Mouse (Mus musculus) megakaryocyte-erythroid progenitor cell, adult 5-6 weeks (primary cell): ENCODE measurements around the gene Tarbp2. TPM values are rescaled to one million over a fixed set of nuclear protein-coding genes. Genes with fewer than 3 reads are reported as not detected.

ENCODE experiments used
- ATAC-seq: replicated peaks from 2 replicates; pipeline ENCODE4 v1.8.0; 2016; ENCODE audit warnings: mild to moderate bottlenecking, inconsistent platforms; ENCODE audit not compliant: severe bottlenecking, poor library complexity, low FRiP score, low TSS enrichment
- total RNA-seq, 2 experiments: library from RNA; stranded (forward) in 1 of 2; stranded (reverse) in 1 of 2; fragments of 200-1000, 215-1000 nt in 1 of 2; fragments of >200 nt in 1 of 2; fragmentation: Nextera tagmentation in 1 of 2; gene quantifications; 2 replicates each; pipeline ENCODE4 v1.2.3; 2014 to 2017

Tarbp2 gene
- total RNA-seq, 2 experiments from 2014 or later, result 19.7 to 40.7 TPM

- no peak for ATAC-seq
These were observed 44.5 kb downstream of the Tarbp2 start for GRCm38 (mm10) chr15:102562491-102562890.

- no peak for ATAC-seq
These were observed 45.1 kb downstream of the Tarbp2 start for GRCm38 (mm10) chr15:102563061-102563460.

- no peak for ATAC-seq
These were observed 45.7 kb downstream of the Tarbp2 start for GRCm38 (mm10) chr15:102563681-102564080.

GRCm38 (mm10) chr15:102567849-102568248 lies 49.9 kb downstream of the Tarbp2 start:
- no peak for ATAC-seq

DNA sequence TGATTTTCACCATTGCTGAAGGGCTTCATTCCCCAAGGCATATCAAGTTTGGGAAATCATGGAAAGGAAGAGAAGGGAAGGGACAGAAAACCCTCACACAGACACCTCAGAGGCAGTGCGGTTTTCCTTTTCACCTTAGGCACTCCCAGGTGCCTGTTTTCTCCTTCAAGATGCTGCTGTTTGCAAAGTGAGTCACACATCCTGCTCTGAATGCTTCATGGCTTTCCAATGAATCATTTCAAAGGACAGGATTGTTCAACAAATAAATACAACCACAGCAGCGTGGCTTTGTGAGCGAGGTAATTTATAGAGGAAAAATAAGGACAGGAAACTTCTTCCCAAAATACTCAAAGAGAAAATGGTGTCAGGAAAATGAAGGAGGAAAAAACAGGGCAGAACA lies 54.1 kb downstream of the Tarbp2 start:
- no peak for ATAC-seq

Other genes starting within 250 kb of the Tarbp2 start
- not detected in 2 replicates for gene Gm9918, start 247.6 kb upstream of the Tarbp2 start, total RNA-seq (2014; fragmentation: Nextera tagmentation)
- gene Gm9918, start 247.6 kb upstream of the Tarbp2 start, total RNA-seq (2017), result not detected in 2 replicates
- 30.4 and 32.9 TPM in 2 replicates for gene Mfsd5, start 238.7 kb upstream of the Tarbp2 start, total RNA-seq (2014; fragmentation: Nextera tagmentation)
- gene Mfsd5, start 238.7 kb upstream of the Tarbp2 start, total RNA-seq (2017), result 14.2 and 19.5 TPM in 2 replicates
- gene Espl1, start 221.9 kb upstream of the Tarbp2 start, total RNA-seq (2014; fragmentation: Nextera tagmentation), result 54.5 and 68.3 TPM in 2 replicates
- gene Espl1, start 221.9 kb upstream of the Tarbp2 start, total RNA-seq (2017), result 16.6 and 40.6 TPM in 2 replicates
- gene Pfdn5, start 192.1 kb upstream of the Tarbp2 start, total RNA-seq (2014; fragmentation: Nextera tagmentation), result 210 and 293 TPM in 2 replicates
- gene Pfdn5, start 192.1 kb upstream of the Tarbp2 start, total RNA-seq (2017), result 214 and 318 TPM in 2 replicates
- gene Myg1, start 186.5 kb upstream of the Tarbp2 start, total RNA-seq (2014; fragmentation: Nextera tagmentation), result 85.2 and 86.5 TPM in 2 replicates
- 60.8 and 73.8 TPM in 2 replicates for gene Myg1, start 186.5 kb upstream of the Tarbp2 start, total RNA-seq (2017)
- 145 and 165 TPM in 2 replicates for gene Aaas, start 167.4 kb upstream of the Tarbp2 start, total RNA-seq (2014; fragmentation: Nextera tagmentation)
- gene Aaas, start 167.4 kb upstream of the Tarbp2 start, total RNA-seq (2017), result 179 and 207 TPM in 2 replicates
- not detected in 2 replicates for gene Sp7, start 151.0 kb upstream of the Tarbp2 start, total RNA-seq (2014; fragmentation: Nextera tagmentation)
- not detected in 2 replicates for gene Sp7, start 151.0 kb upstream of the Tarbp2 start, total RNA-seq (2017)
- 68.0 and 80.3 TPM in 2 replicates for gene Sp1, start 112.0 kb upstream of the Tarbp2 start, total RNA-seq (2014; fragmentation: Nextera tagmentation)
- gene Sp1, start 112.0 kb upstream of the Tarbp2 start, total RNA-seq (2017), result 45.0 and 62.2 TPM in 2 replicates
- not detected in 2 replicates for gene Amhr2, start 72.8 kb upstream of the Tarbp2 start, total RNA-seq (2014; fragmentation: Nextera tagmentation)
- gene Amhr2, start 72.8 kb upstream of the Tarbp2 start, total RNA-seq (2017), result not detected in 2 replicates
- gene Prr13, start 59.2 kb upstream of the Tarbp2 start, total RNA-seq (2014; fragmentation: Nextera tagmentation), result 61.5 and 97.6 TPM in 2 replicates
- gene Prr13, start 59.2 kb upstream of the Tarbp2 start, total RNA-seq (2017), result 50.3 and 54.5 TPM in 2 replicates
- gene Pcbp2, start 47.7 kb upstream of the Tarbp2 start, total RNA-seq (2014; fragmentation: Nextera tagmentation), result 749 and 832 TPM in 2 replicates
- gene Pcbp2, start 47.7 kb upstream of the Tarbp2 start, total RNA-seq (2017), result 152 and 207 TPM in 2 replicates
- gene Gm10337, start 14.5 kb upstream of the Tarbp2 start, total RNA-seq (2014; fragmentation: Nextera tagmentation), result not detected in 2 replicates
- gene Gm10337, start 14.5 kb upstream of the Tarbp2 start, total RNA-seq (2017), result not detected in 2 replicates
- 0.39 TPM in 1 of 2 replicates, not detected in the other for gene Map3k12, start 1.1 kb upstream of the Tarbp2 start, total RNA-seq (2014; fragmentation: Nextera tagmentation)
- 0.14 and 0.15 TPM in 2 replicates for gene Map3k12, start 1.1 kb upstream of the Tarbp2 start, total RNA-seq (2017)
- gene Npff, start 6.8 kb downstream of the Tarbp2 start, total RNA-seq (2014; fragmentation: Nextera tagmentation), result 5.1 and 8.2 TPM in 2 replicates
- 0.89 and 3.4 TPM in 2 replicates for gene Npff, start 6.8 kb downstream of the Tarbp2 start, total RNA-seq (2017)
- 2.6 TPM in 1 of 2 replicates, not detected in the other for gene Gm28047, start 106.9 kb downstream of the Tarbp2 start, total RNA-seq (2014; fragmentation: Nextera tagmentation)
- not detected in 2 replicates for gene Gm28047, start 106.9 kb downstream of the Tarbp2 start, total RNA-seq (2017)
- gene Atf7, start 107.3 kb downstream of the Tarbp2 start, total RNA-seq (2014; fragmentation: Nextera tagmentation), result 115 and 116 TPM in 2 replicates
- gene Atf7, start 107.3 kb downstream of the Tarbp2 start, total RNA-seq (2017), result 24.7 and 27.0 TPM in 2 replicates
- gene Atp5g2, start 154.2 kb downstream of the Tarbp2 start, total RNA-seq (2014; fragmentation: Nextera tagmentation), result 135 and 168 TPM in 2 replicates
- 71.6 and 94.3 TPM in 2 replicates for gene Atp5g2, start 154.2 kb downstream of the Tarbp2 start, total RNA-seq (2017)
- gene Calcoco1, start 204.0 kb downstream of the Tarbp2 start, total RNA-seq (2014; fragmentation: Nextera tagmentation), result 11.3 and 14.1 TPM in 2 replicates
- gene Calcoco1, start 204.0 kb downstream of the Tarbp2 start, total RNA-seq (2017), result 12.6 and 20.3 TPM in 2 replicates